Mouse (Mus musculus): ENCODE results near the gene Hunk. TPM values are rescaled to one million over a fixed set of nuclear protein-coding genes. Genes with fewer than 3 reads are reported as not detected.

The Hunk gene
- polyA plus RNA-seq, 1 experiment from 2014 or later, result 23.0 TPM

- peak overlapping the region; percentile 33; the same call in 1 of the 2 replicates for H3K4me3 ChIP-seq
Measured at GRCm38 (mm10) chr16:90400314-90400713, 14.5 kb downstream of the Hunk start.

GRCm38 (mm10) chr16:90400906-90401666 lies 15.3 kb downstream of the Hunk start:
- DNase-seq (ENCODE audit: low spot score), result no peak
- WGBS, result 22% methylated on average over 12 of the region's 12 CpGs
- H3K9me3 ChIP-seq (replicated peaks), result no peaks in the 10 kb centered on the region
- peak overlapping the region; percentile 33 for H3K4me3 ChIP-seq
- H3K27me3 ChIP-seq (ENCODE audit: low read depth, poor library complexity, severe bottlenecking), result no peaks in the 10 kb centered on the region
- peaks cover 42% of the 10 kb centered on the region for H3K36me3 ChIP-seq
- peaks cover 41% of the 10 kb centered on the region for H3K4me1 ChIP-seq
- H3K27ac ChIP-seq, result peak overlapping the region; percentile 74

More at GRCm38 (mm10) chr16:90400314-90400713, 14.5 kb downstream of the Hunk start:
- H3K27me3 ChIP-seq (ENCODE audit: low read depth, poor library complexity, severe bottlenecking), result no peaks in the 10 kb centered on the region
- peak overlapping the region; percentile 74 for H3K27ac ChIP-seq
- no peaks in the 10 kb centered on the region for H3K9me3 ChIP-seq (replicated peaks)
- H3K36me3 ChIP-seq, result peaks cover 45% of the 10 kb centered on the region
- DNase-seq (ENCODE audit: low spot score), result peak; percentile 59
- 6% methylated on average over 9 of the region's 9 CpGs for WGBS
- H3K4me1 ChIP-seq, result peaks cover 35% of the 10 kb centered on the region

GRCm38 (mm10) chr16:90402292-90402691 lies 16.5 kb downstream of the Hunk start:
- no peak for DNase-seq (ENCODE audit: low spot score)
- no peaks in the 10 kb centered on the region for H3K9me3 ChIP-seq (replicated peaks)
- no peaks in the 10 kb centered on the region for H3K27me3 ChIP-seq (ENCODE audit: low read depth, poor library complexity, severe bottlenecking)
- H3K4me3 ChIP-seq, result no peak overlapping the region
- no peak overlapping the region for H3K27ac ChIP-seq
- peaks cover 36% of the 10 kb centered on the region for H3K36me3 ChIP-seq
- WGBS, result 89% methylated on average over 7 of the region's 7 CpGs
- H3K4me1 ChIP-seq, result peaks cover 51% of the 10 kb centered on the region

- H3K4me3 ChIP-seq, result no peak overlapping the region
- 83% methylated on average over 3 of the region's 3 CpGs for WGBS
- DNase-seq (ENCODE audit: low spot score), result no peak
- H3K27me3 ChIP-seq (ENCODE audit: low read depth, poor library complexity, severe bottlenecking), result no peaks in the 10 kb centered on the region
- no peaks in the 10 kb centered on the region for H3K9me3 ChIP-seq (replicated peaks)
- H3K36me3 ChIP-seq, result peaks cover 50% of the 10 kb centered on the region
- H3K4me1 ChIP-seq, result peaks cover 70% of the 10 kb centered on the region
- peak overlapping the region; percentile 79 for H3K27ac ChIP-seq
Measured at GRCm38 (mm10) chr16:90405195-90405594, 19.4 kb downstream of the Hunk start.

- DNase-seq (ENCODE audit: low spot score), result peak; percentile 63
- Histone ChIP-seq H3K36me3 (peaks cover 54% of the 10 kb centered on the region), H3K27ac (peak overlapping the region; percentile 79)
Measured at GRCm38 (mm10) chr16:90405599-90405998, 19.8 kb downstream of the Hunk start.

GRCm38 (mm10) chr16:90407541-90408289 lies 21.9 kb downstream of the Hunk start:
- Histone ChIP-seq H3K9me3 (replicated peaks) (no peaks in the 10 kb centered on the region), H3K27ac (peak overlapping the region; percentile 78), H3K4me3 (no peak overlapping the region), H3K36me3 (peaks cover 75% of the 10 kb centered on the region), H3K27me3 (ENCODE audit: low read depth, poor library complexity, severe bottlenecking) (no peaks in the 10 kb centered on the region), H3K4me1 (peaks cover 57% of the 10 kb centered on the region)
- DNase-seq (ENCODE audit: low spot score), result peak; percentile 67
- WGBS, result 31% methylated on average over 12 of the region's 12 CpGs

More at GRCm38 (mm10) chr16:90405599-90405998, 19.8 kb downstream of the Hunk start:
- no peak overlapping the region for H3K4me3 ChIP-seq
- H3K4me1 ChIP-seq, result peaks cover 70% of the 10 kb centered on the region
- 20% methylated on average over 6 of the region's 6 CpGs for WGBS
- H3K9me3 ChIP-seq (replicated peaks), result no peaks in the 10 kb centered on the region
- H3K27me3 ChIP-seq (ENCODE audit: low read depth, poor library complexity, severe bottlenecking), result no peaks in the 10 kb centered on the region

- H3K27ac ChIP-seq, result no peak overlapping the region
- H3K4me1 ChIP-seq, result peaks cover 34% of the 10 kb centered on the region
- WGBS, result 96% methylated on average over 8 of the region's 8 CpGs
- H3K9me3 ChIP-seq (replicated peaks), result no peaks in the 10 kb centered on the region
- H3K36me3 ChIP-seq, result peaks cover 89% of the 10 kb centered on the region
- H3K4me3 ChIP-seq, result no peak overlapping the region
- H3K27me3 ChIP-seq (ENCODE audit: low read depth, poor library complexity, severe bottlenecking), result no peaks in the 10 kb centered on the region
- no peak for DNase-seq (ENCODE audit: low spot score)
Measured at GRCm38 (mm10) chr16:90412096-90413082, 26.6 kb downstream of the Hunk start.

GRCm38 (mm10) chr16:90416621-90417020 lies 30.8 kb downstream of the Hunk start:
- peaks cover 43% of the 10 kb centered on the region for H3K4me1 ChIP-seq
- no peaks in the 10 kb centered on the region for H3K27me3 ChIP-seq (ENCODE audit: low read depth, poor library complexity, severe bottlenecking)
- no peak overlapping the region for H3K27ac ChIP-seq
- H3K36me3 ChIP-seq, result peaks cover 54% of the 10 kb centered on the region
- no peak overlapping the region for H3K4me3 ChIP-seq
- DNase-seq (ENCODE audit: low spot score), result no peak
- no peaks in the 10 kb centered on the region for H3K9me3 ChIP-seq (replicated peaks)

- peak; percentile 76 for DNase-seq (ENCODE audit: low spot score)
- Histone ChIP-seq H3K4me3 (0 out of 2 replicates have a peak overlapping the region, but pooled peaks have one; percentile 4), H3K9me3 (replicated peaks) (no peaks in the 10 kb centered on the region), H3K4me1 (peaks cover 63% of the 10 kb centered on the region), H3K36me3 (peaks cover 37% of the 10 kb centered on the region), H3K27me3 (ENCODE audit: low read depth, poor library complexity, severe bottlenecking) (no peaks in the 10 kb centered on the region), H3K27ac (peak overlapping the region; percentile 46)
- WGBS, result 5% methylated on average over 12 of the region's 12 CpGs
Measured at GRCm38 (mm10) chr16:90418661-90419060, 32.8 kb downstream of the Hunk start.

- no peak for DNase-seq (ENCODE audit: low spot score)
- H3K9me3 ChIP-seq (replicated peaks), result no peaks in the 10 kb centered on the region
- 16% methylated on average over 7 of the region's 7 CpGs for WGBS
- H3K27me3 ChIP-seq (ENCODE audit: low read depth, poor library complexity, severe bottlenecking), result no peaks in the 10 kb centered on the region
- H3K36me3 ChIP-seq, result peaks cover 23% of the 10 kb centered on the region
- H3K27ac ChIP-seq, result peak overlapping the region; percentile 77
- peaks cover 88% of the 10 kb centered on the region for H3K4me1 ChIP-seq
- peak overlapping the region; percentile 17; the same call in 1 of the 2 replicates for H3K4me3 ChIP-seq
Measured at GRCm38 (mm10) chr16:90421145-90421544, 35.3 kb downstream of the Hunk start.

GRCm38 (mm10) chr16:90421551-90421950 lies 35.7 kb downstream of the Hunk start:
- Histone ChIP-seq H3K4me3 (peak overlapping the region; percentile 17; the same call in 1 of the 2 replicates), H3K36me3 (peaks cover 23% of the 10 kb centered on the region), H3K4me1 (peaks cover 88% of the 10 kb centered on the region), H3K9me3 (replicated peaks) (no peaks in the 10 kb centered on the region), H3K27ac (peak overlapping the region; percentile 77), H3K27me3 (ENCODE audit: low read depth, poor library complexity, severe bottlenecking) (no peaks in the 10 kb centered on the region)
- 16% methylated on average over 8 of the region's 8 CpGs for WGBS
- DNase-seq (ENCODE audit: low spot score), result no peak

- DNase-seq (ENCODE audit: low spot score), result no peak
- peaks cover 88% of the 10 kb centered on the region for H3K4me1 ChIP-seq
- WGBS, result 58% methylated on average over 11 of the region's 11 CpGs
- H3K9me3 ChIP-seq (replicated peaks), result no peaks in the 10 kb centered on the region
- H3K27me3 ChIP-seq (ENCODE audit: low read depth, poor library complexity, severe bottlenecking), result no peaks in the 10 kb centered on the region
- H3K36me3 ChIP-seq, result peaks cover 23% of the 10 kb centered on the region
- no peak overlapping the region for H3K4me3 ChIP-seq
- peak overlapping the region; percentile 77 for H3K27ac ChIP-seq
Measured at GRCm38 (mm10) chr16:90422108-90422529, 36.3 kb downstream of the Hunk start.
